Mouse (Mus musculus) small intestine, adult 2 months (tissue): ENCODE measurements around the gene C530008M17Rik.

Experiments
- CTCF ChIP-seq: fragments of 200-500 bp; IDR thresholded peaks from 2 replicates; pipeline ENCODE4 v1.5.1; 2012; ENCODE audit warnings: low read depth, mild to moderate bottlenecking, control low read depth, inconsistent platforms, low read length, moderate library complexity, mixed read lengths; ENCODE audit not compliant: insufficient replicate concordance, insufficient read length; ENCODE audit errors: extremely low read depth
- POLR2A ChIP-seq: fragments of 200-500 bp; IDR thresholded peaks from 2 replicates; pipeline ENCODE4 v1.6.1; 2012; ENCODE audit warnings: low read depth, mild to moderate bottlenecking, control low read depth, inconsistent platforms, low read length, moderate library complexity

- no peak for TF ChIP-seq CTCF
- no peak for TF ChIP-seq POLR2A
Measured at GRCm38 (mm10) chr5:76665421-76665820, 9.1 kb downstream of the C530008M17Rik start.
